Mouse (Mus musculus) bone marrow, adult 2 months (tissue): ENCODE results near the gene Ipmk. TPM values are rescaled to one million over a fixed set of nuclear protein-coding genes. Genes with fewer than 3 reads are reported as not detected.

ENCODE experiments used
- H3K27ac ChIP-seq: fragments of 200-500 bp; 2 replicates; pipeline ENCODE4 v1.5.1; 2012; ENCODE audit warnings: low read depth, mild to moderate bottlenecking, control low read depth, inconsistent platforms, low read length; ENCODE audit not compliant: control insufficient read depth, poor library complexity, insufficient read depth
- H3K4me1 ChIP-seq: fragments of 200-500 bp; 2 replicates; pipeline ENCODE4 v1.6.1; 2011; ENCODE audit warnings: low read length; ENCODE audit not compliant: control insufficient read depth, insufficient read depth
- H3K4me3 ChIP-seq: fragments of 200-500 bp; replicated peaks from 2 replicates; pipeline ENCODE3; 2011; ENCODE audit warnings: mild to moderate bottlenecking, low read depth, low read length, control low read depth; ENCODE audit not compliant: control insufficient read depth
- CTCF ChIP-seq: fragments of 200-500 bp; IDR thresholded peaks from 2 replicates; pipeline ENCODE4 v1.5.1; 2011; ENCODE audit warnings: low read length, control low read depth; ENCODE audit not compliant: control insufficient read depth, insufficient read depth
- POLR2A ChIP-seq: fragments of 200-500 bp; IDR thresholded peaks from 2 replicates; pipeline ENCODE4 v1.6.1; 2011; ENCODE audit warnings: low read depth, mild to moderate bottlenecking, control low read depth, low read length, borderline replicate concordance; ENCODE audit not compliant: control insufficient read depth
- WGBS: fragments of 180-500 bp; shearing (Covaris S2); methylation state at CpG from one replicate; pipeline ENCODE4 v1.1.7; 2018; 5-methylcytosine and 5-hydroxymethylcytosine counted together
- polyA plus RNA-seq: library from polyadenylated mRNA; stranded (reverse); fragments of >200 nt; gene quantifications from 2 replicates; pipeline ENCODE4 v1.2.4, GENCODE M21; 2011; ENCODE audit warnings: low replicate concordance; ENCODE audit not compliant: missing spikeins, insufficient read depth, insufficient read length

Ipmk gene
- polyA plus RNA-seq, 1 experiment: 16.2 TPM

DNA sequence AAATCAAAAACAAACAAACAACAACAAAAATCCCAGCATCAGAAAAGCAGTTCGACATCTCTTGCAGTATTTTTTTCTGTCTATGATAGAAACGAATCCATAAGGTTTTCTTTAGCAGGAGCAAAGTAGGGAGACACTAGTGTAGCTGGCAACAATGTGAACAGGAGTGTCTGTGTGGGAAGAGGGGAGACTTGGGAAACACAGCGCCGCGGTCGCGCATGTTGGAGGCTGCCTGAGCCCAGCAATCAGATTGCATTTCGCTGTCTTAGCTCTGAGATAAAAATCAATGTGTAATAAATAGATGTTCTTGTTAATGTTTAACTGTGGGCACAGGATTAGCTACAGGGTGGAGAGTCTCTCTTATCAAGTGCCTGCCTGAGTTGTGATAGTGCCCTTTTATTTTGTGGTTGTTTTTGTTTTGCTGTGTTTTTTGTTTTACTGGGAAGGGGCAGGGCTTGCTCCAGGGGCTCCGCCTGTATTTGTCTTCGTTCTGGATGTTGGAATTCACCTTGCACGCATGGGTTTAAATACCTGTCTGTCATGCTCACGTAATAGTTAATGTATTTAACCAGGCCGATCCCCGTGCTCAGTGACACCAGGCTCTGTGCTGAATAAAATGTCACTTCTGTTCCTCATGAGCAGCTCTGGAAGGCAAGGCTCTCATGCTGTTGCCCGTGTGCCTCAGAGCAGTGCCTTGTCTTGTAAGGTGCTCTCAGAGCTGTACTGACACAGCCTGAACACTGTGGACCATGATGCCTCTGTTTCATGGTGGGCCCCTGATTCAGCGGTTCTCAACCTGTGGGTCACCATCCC is 20.8 kb downstream of the Ipmk start:
- no peak for TF ChIP-seq POLR2A
- no peak for TF ChIP-seq CTCF
- Histone ChIP-seq H3K4me1 (peaks cover 1% of the 10 kb centered on the region; the same call in 1 of the 2 replicates), H3K4me3 (no peak overlapping the region), H3K27ac (no peak overlapping the region)
- WGBS: 79% methylated on average over 16 of the region's 16 CpGs

DNA sequence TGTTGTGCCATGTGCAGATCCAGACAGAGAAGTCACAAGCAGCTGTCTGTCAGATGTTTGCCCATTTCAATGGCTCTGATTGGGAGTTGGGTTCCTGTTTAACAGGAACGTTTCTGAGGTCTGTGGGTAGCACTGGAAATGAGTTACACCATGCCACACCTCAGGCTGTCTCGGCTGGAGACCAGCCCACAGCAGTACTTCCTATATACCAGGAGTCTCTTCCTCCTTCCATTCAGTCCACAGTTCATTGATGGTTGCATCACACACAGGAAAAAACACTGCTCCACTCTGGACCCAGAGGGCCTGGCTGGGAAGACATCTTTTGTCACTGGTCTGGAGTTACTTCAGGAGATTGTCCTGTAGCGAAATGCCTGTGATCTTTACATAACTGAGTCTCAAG is 21.9 kb downstream of the Ipmk start:
- WGBS: 28% methylated on average over 3 of the region's 3 CpGs
- Histone ChIP-seq H3K4me1 (peaks cover 1% of the 10 kb centered on the region; the same call in 1 of the 2 replicates), H3K4me3 (no peak overlapping the region), H3K27ac (no peak overlapping the region)
- no peak for TF ChIP-seq CTCF
- no peak for TF ChIP-seq POLR2A

DNA sequence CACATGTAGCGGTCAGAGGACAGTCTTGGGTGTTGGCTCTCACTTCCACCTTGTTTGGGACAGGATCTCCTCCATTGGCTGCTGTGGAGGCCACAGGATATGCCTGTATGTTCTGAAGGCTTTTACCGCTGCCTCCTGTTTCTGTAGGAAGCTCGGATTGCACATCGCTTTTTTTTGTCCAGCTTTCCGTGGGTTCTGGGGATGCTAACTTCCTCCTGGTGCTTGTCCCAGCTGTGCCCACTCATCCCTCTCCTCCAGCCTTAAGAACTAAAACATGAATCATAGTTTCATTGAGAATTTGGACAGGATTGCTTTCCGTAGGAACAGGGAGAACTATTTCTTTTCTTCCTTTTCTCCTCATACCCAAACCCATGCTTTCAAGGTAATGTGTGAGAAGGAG is 24.3 kb downstream of the Ipmk start:
- Histone ChIP-seq H3K27ac (no peak overlapping the region), H3K4me1 (peaks cover 1% of the 10 kb centered on the region; the same call in 1 of the 2 replicates), H3K4me3 (no peak overlapping the region)
- WGBS: 74% methylated on average over 6 of the region's 6 CpGs
- no peak for TF ChIP-seq POLR2A
- no peak for TF ChIP-seq CTCF

DNA sequence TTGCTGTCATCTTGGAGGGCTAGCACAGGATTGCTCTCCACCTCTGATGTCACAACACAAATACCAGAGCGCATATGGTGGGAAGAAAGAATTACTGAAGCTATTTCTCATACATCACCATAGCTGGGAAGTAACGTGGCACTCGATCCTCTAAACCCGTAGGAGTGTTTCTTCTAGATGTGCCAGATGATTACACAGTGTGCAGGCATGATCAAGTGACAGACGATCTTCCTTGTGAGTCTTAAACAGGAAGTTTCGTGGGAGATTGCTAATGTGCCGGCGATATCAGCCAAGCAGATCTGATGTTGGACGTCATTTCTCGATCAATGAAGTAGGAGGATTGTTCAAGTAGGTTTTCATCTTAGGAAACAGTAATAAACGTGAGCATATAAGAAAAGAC is 26.1 kb downstream of the Ipmk start:
- TF ChIP-seq POLR2A: no peak
- TF ChIP-seq CTCF: no peak
- no peak overlapping the region for H3K27ac ChIP-seq
- H3K4me3 ChIP-seq: no peak overlapping the region
- 59% methylated on average over 11 of the region's 11 CpGs for WGBS
- no peaks in the 10 kb centered on the region; the same call in 1 of the 2 replicates for H3K4me1 ChIP-seq

DNA sequence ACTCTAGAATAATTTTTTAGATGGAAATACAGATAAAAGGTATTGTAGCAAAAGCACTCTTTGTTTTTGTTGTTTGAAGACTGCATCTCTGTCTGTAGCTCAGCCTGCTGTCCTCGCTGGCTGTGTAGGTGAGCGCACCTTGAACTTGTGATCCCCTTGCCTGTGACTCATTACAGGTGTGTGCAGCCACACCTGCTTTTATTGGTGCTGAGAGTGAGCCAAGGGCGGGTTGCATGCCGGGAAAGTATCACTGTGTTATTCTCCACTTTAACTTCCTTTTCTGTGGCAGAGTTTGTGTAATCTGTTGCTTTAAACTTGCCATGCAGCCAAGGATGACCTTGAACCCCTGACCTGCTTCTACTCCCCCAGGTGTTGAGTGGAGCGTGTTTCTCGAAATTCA is 28.5 kb downstream of the Ipmk start:
- Histone ChIP-seq H3K4me1 (no peaks in the 10 kb centered on the region; the same call in 1 of the 2 replicates), H3K27ac (no peak overlapping the region), H3K4me3 (no peak overlapping the region)
- WGBS: 79% methylated on average over 6 of the region's 6 CpGs
- TF ChIP-seq POLR2A (no peak), CTCF (no peak)

DNA sequence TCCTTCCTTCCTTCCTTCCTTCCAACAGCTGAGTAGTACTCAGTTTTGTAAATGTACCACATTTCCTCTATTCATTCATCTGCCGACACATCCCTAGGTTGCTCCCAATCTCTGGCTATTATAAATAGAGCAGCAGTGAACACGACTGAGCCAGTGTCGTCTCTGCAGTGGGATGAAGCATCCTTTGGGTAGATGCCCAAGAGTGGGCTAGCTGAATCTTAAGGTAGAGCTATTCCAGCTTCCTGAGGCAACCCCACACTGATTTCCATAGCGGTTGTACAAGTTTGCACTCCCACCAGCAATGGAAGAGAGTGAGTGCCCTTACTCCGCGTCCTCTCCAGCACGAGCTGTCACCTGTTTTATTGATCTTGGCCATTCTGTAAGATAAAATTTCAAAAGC is 32.8 kb downstream of the Ipmk start:
- 93% methylated on average over 7 of the region's 7 CpGs for WGBS
- Histone ChIP-seq H3K27ac (no peak overlapping the region), H3K4me3 (no peak overlapping the region), H3K4me1 (no peaks in the 10 kb centered on the region; the same call in 1 of the 2 replicates)
- no peak for TF ChIP-seq POLR2A
- no peak for TF ChIP-seq CTCF

DNA sequence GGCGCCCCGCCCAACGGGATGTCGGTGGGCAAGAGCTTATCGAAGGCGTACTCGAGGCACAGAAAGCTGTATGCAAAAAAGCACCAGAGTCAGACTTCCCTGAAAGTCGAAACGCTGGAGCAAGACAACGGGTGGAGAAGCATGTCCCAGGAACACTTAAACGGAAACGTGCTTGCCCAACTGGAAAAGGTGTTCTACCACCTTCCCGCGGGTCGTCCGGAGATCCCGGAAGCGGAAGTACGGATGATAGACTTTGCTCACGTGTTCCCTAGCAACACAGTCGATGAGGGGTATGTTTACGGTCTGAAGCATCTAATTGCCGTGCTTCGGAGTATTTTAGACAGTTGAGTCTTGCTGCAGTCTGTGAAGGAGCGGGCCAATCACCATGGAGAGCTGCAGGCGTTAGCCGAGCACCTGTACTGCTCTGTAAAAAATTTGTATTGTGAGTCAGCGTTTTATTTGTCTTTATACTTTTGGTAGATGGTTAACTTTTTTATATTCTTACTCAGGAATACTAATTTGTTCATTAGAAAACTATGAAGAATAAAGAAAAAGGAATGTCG is 34.0 kb downstream of the Ipmk start:
- H3K4me3 ChIP-seq: no peak overlapping the region
- H3K27ac ChIP-seq: no peak overlapping the region
- TF ChIP-seq CTCF (no peak), POLR2A (no peak)
- 93% methylated on average over 29 of the region's 29 CpGs for WGBS
- no peaks in the 10 kb centered on the region; the same call in 1 of the 2 replicates for H3K4me1 ChIP-seq

DNA sequence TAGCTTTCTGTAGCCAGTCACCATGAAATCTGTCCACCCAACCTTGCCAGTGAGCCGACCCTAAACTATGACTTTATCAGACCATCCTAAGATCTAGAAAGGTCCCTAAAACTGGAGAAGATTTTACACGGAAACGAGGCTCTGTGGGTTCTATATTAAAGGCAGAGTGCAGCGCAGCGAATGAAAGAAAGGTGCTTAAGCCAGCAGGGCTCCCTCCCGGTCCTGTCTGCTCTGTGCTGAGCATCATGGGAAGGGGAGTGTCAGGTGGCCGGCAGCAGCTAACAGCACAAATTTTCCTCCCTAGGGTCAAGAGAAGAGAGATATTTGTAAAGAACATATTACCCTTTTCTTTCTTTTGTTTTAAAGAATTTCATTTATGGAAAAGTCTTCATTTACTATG is 34.5 kb downstream of the Ipmk start:
- WGBS: 88% methylated on average over 7 of the region's 7 CpGs
- no peak overlapping the region for H3K27ac ChIP-seq
- H3K4me3 ChIP-seq: no peak overlapping the region
- no peaks in the 10 kb centered on the region; the same call in 1 of the 2 replicates for H3K4me1 ChIP-seq
- TF ChIP-seq POLR2A (no peak), CTCF (no peak)
